Mouse (Mus musculus) stomach, postnatal 0 days (tissue): ENCODE results near the gene Epb41. TPM values are rescaled to one million over a fixed set of nuclear protein-coding genes. Genes with fewer than 3 reads are reported as not detected.

Experiments
- ATAC-seq: fragments of 200-750 bp; cut with Nextera tagmentation; 2 replicates; pipeline ENCODE4 v1.8.0; 2017; ENCODE audit not compliant: low FRiP score, low TSS enrichment
- DNase-seq: peaks from one replicate; pipeline ENCODE4 v3.0.0-alpha.2; 2016; ENCODE audit warnings: low spot score
- H3K27ac ChIP-seq: fragments of 300-500 bp; sonication (generic); replicated peaks from 2 replicates; pipeline ENCODE4 v1.5.1; 2014; ENCODE audit warnings: mild to moderate bottlenecking, control low read depth
- H3K27me3 ChIP-seq: fragments of 300-500 bp; sonication (generic); 2 replicates; pipeline ENCODE4 v1.6.1; 2014; ENCODE audit warnings: low read length; ENCODE audit not compliant: control insufficient read depth, insufficient read depth
- H3K36me3 ChIP-seq: fragments of 300-500 bp; sonication (generic); 2 replicates; pipeline ENCODE4 v1.6.1; 2014; ENCODE audit warnings: low read length, mixed read lengths; ENCODE audit not compliant: control insufficient read depth, insufficient read depth
- H3K4me1 ChIP-seq: fragments of 300-500 bp; sonication (generic); replicated peaks from 2 replicates; pipeline ENCODE4 v1.6.1; 2014; ENCODE audit warnings: antibody characterized with exemption; ENCODE audit not compliant: control insufficient read depth, insufficient read depth
- H3K4me2 ChIP-seq: fragments of 300-500 bp; sonication (generic); replicated peaks from 2 replicates; pipeline ENCODE4 v1.6.1; 2014; ENCODE audit warnings: low read depth, mild to moderate bottlenecking, control low read depth, moderate library complexity
- H3K4me3 ChIP-seq: fragments of 300-500 bp; sonication (generic); 2 replicates; pipeline ENCODE4 v1.5.1; 2014; ENCODE audit warnings: low read depth, low read length, control low read depth
- H3K9ac ChIP-seq: fragments of 300-500 bp; sonication (generic); 2 replicates; pipeline ENCODE4 v1.6.1; 2014; ENCODE audit warnings: mild to moderate bottlenecking, low read length, control low read depth, mixed read lengths
- H3K9me3 ChIP-seq: fragments of 300-500 bp; sonication (generic); 2 replicates; pipeline ENCODE4 v1.6.1; 2016; ENCODE audit warnings: low read length; ENCODE audit not compliant: control insufficient read depth
- CTCF ChIP-seq: IDR thresholded peaks from 2 replicates; pipeline ENCODE4 v1.5.1; 2016; ENCODE audit warnings: antibody characterized with exemption, low read depth, mild to moderate bottlenecking, moderate library complexity
- EP300 ChIP-seq: optimal IDR thresholded peaks from 2 replicates; pipeline ENCODE3; 2016; ENCODE audit warnings: antibody characterized with exemption
- WGBS: fragments of 180-500 bp; shearing (Covaris S2); extraction: QIAGEN DNeasy Blood & Tissue Kit; methylation state at CpG from one replicate; pipeline ENCODE4 v1.1.7; 2014; 5-methylcytosine and 5-hydroxymethylcytosine counted together
- polyA plus RNA-seq: library from polyadenylated mRNA; unstranded; fragments of >200 nt; fragmentation: Nextera tagmentation; extraction: Ambion mirVana; gene quantifications from 2 replicates; pipeline ENCODE4 v1.2.1, GENCODE M21; 2015

The Epb41 gene
- polyA plus RNA-seq, 1 experiment from 2014 or later: 24.3 TPM

- H3K27ac ChIP-seq: no peak overlapping the region
- TF ChIP-seq EP300 (no peak), CTCF (no peak)
- no peaks in the 10 kb centered on the region for H3K36me3 ChIP-seq
- no peak for DNase-seq
- H3K4me2 ChIP-seq: no peak overlapping the region
- H3K27me3 ChIP-seq: no peaks in the 10 kb centered on the region
- no peak overlapping the region for H3K4me3 ChIP-seq
- no peak overlapping the region for H3K9ac ChIP-seq
- WGBS: 30% methylated on average over 5 of the region's 5 CpGs
- ATAC-seq: no peak
- H3K4me1 ChIP-seq: no peaks in the 10 kb centered on the region
- H3K9me3 ChIP-seq: no peaks in the 10 kb centered on the region
Measured at GRCm38 (mm10) chr4:131949903-131950302, 125.2 kb downstream of the Epb41 start.

GRCm38 (mm10) chr4:131947848-131948247 lies 127.3 kb downstream of the Epb41 start:
- no peaks in the 10 kb centered on the region for H3K27me3 ChIP-seq
- no peaks in the 10 kb centered on the region for H3K9me3 ChIP-seq
- 71% methylated on average over 11 of the region's 11 CpGs for WGBS
- no peak overlapping the region for H3K27ac ChIP-seq
- H3K9ac ChIP-seq: no peak overlapping the region
- DNase-seq (peak; percentile 61), ATAC-seq (peak; percentile 89)
- no peak overlapping the region for H3K4me3 ChIP-seq
- no peaks in the 10 kb centered on the region for H3K4me1 ChIP-seq
- no peak for TF ChIP-seq EP300
- no peak for TF ChIP-seq CTCF
- H3K4me2 ChIP-seq: no peak overlapping the region
- no peaks in the 10 kb centered on the region for H3K36me3 ChIP-seq

GRCm38 (mm10) chr4:131940846-131941245 lies 134.3 kb downstream of the Epb41 start:
- Histone ChIP-seq H3K36me3 (no peaks in the 10 kb centered on the region), H3K4me3 (no peak overlapping the region), H3K27me3 (no peaks in the 10 kb centered on the region), H3K27ac (no peak overlapping the region), H3K4me1 (0 out of 2 replicates have a peak, but pooled peaks cover 3% of the 10 kb centered on the region), H3K9ac (no peak overlapping the region), H3K9me3 (no peaks in the 10 kb centered on the region), H3K4me2 (no peak overlapping the region)
- WGBS: 89% methylated on average over 4 of the region's 4 CpGs
- no peak for TF ChIP-seq EP300
- no peak for TF ChIP-seq CTCF
- no peak for DNase-seq
- no peak for ATAC-seq

GRCm38 (mm10) chr4:131939459-131939858 lies 135.7 kb downstream of the Epb41 start:
- DNase-seq: no peak
- no peak overlapping the region for H3K4me3 ChIP-seq
- H3K27ac ChIP-seq: no peak overlapping the region
- H3K27me3 ChIP-seq: no peaks in the 10 kb centered on the region
- no peak overlapping the region for H3K4me2 ChIP-seq
- H3K4me1 ChIP-seq: 0 out of 2 replicates have a peak, but pooled peaks cover 3% of the 10 kb centered on the region
- H3K9ac ChIP-seq: no peak overlapping the region
- peak; percentile 51; the same call in 1 of the 2 replicates for ATAC-seq
- no peaks in the 10 kb centered on the region for H3K36me3 ChIP-seq
- WGBS: 52% methylated on average over 2 of the region's 2 CpGs
- H3K9me3 ChIP-seq: no peaks in the 10 kb centered on the region
- TF ChIP-seq CTCF (no peak), EP300 (no peak)

GRCm38 (mm10) chr4:131929146-131929545 lies 146.0 kb downstream of the Epb41 start:
- H3K4me1 ChIP-seq: no peaks in the 10 kb centered on the region
- ATAC-seq (no peak), DNase-seq (no peak)
- no peak overlapping the region for H3K4me3 ChIP-seq
- H3K9ac ChIP-seq: no peak overlapping the region
- H3K9me3 ChIP-seq: no peaks in the 10 kb centered on the region
- TF ChIP-seq CTCF (no peak), EP300 (no peak)
- H3K27ac ChIP-seq: no peak overlapping the region
- H3K27me3 ChIP-seq: no peaks in the 10 kb centered on the region
- WGBS: 81% methylated on average over 6 of the region's 6 CpGs
- no peak overlapping the region for H3K4me2 ChIP-seq
- H3K36me3 ChIP-seq: peaks cover 4% of the 10 kb centered on the region; the same call in 1 of the 2 replicates

GRCm38 (mm10) chr4:131924096-131924810 lies 150.9 kb downstream of the Epb41 start:
- H3K27ac ChIP-seq: no peak overlapping the region; the same call in 1 of the 2 replicates
- WGBS: 50% methylated on average over 6 of the region's 6 CpGs
- ATAC-seq (no peak), DNase-seq (no peak)
- H3K4me1 ChIP-seq: 0 out of 2 replicates have a peak, but pooled peaks cover 5% of the 10 kb centered on the region
- H3K4me2 ChIP-seq: no peak overlapping the region
- no peaks in the 10 kb centered on the region for H3K9me3 ChIP-seq
- TF ChIP-seq EP300 (no peak), CTCF (no peak)
- no peak overlapping the region for H3K9ac ChIP-seq
- peaks cover 4% of the 10 kb centered on the region; the same call in 1 of the 2 replicates for H3K36me3 ChIP-seq
- no peak overlapping the region for H3K4me3 ChIP-seq
- H3K27me3 ChIP-seq: peaks cover 3% of the 10 kb centered on the region; the same call in 1 of the 2 replicates
